Mouse (Mus musculus) C2C12 (cell line): ENCODE measurements at regions not wholly inside any gene's neighbourhood (a gene's known extent, or its start where the extent isn't known, plus 50 kb on each side); places are given as distances from the start of the nearest gene placed in this dataset.
A peak's percentile ranks its signal among the peaks of the same experiment; 100 is the strongest.

Source experiments
- H3K27me3 ChIP-seq: one replicate; pipeline ENCODE4 v1.6.1; 2011; ENCODE audit not compliant: control insufficient read depth, insufficient read depth, insufficient read length
- H3K36me3 ChIP-seq: one replicate; pipeline ENCODE4 v1.6.1; 2011; ENCODE audit not compliant: control insufficient read depth, insufficient read depth
- H3K4me3 ChIP-seq: one replicate; pipeline ENCODE4 v1.5.1; 2011; ENCODE audit warnings: mild to moderate bottlenecking, control low read depth; ENCODE audit not compliant: poor library complexity, insufficient read depth, severe bottlenecking
- H3K79me2 ChIP-seq: one replicate; pipeline ENCODE4 v1.6.1; 2011; ENCODE audit not compliant: control insufficient read depth, insufficient read depth
- H3K79me3 ChIP-seq: one replicate; pipeline ENCODE4 v1.6.1; 2011; ENCODE audit warnings: low read depth, control low read depth
- H3ac ChIP-seq: one replicate; pipeline ENCODE3; 2011; ENCODE audit warnings: low read depth; ENCODE audit not compliant: control insufficient read depth, insufficient read length
- CEBPB ChIP-seq: IDR thresholded peaks from one replicate; pipeline ENCODE4 v1.6.1; 2011; ENCODE audit warnings: low read depth, mild to moderate bottlenecking, control low read depth, moderate library complexity
- CTCF ChIP-seq: IDR thresholded peaks from one replicate; pipeline ENCODE4 v1.5.1; 2011; ENCODE audit not compliant: control insufficient read depth, insufficient read depth, insufficient read length
- FOSL1 ChIP-seq: IDR thresholded peaks from one replicate; pipeline ENCODE4 v1.8.0; 2011; ENCODE audit warnings: mild to moderate bottlenecking, low read length; ENCODE audit not compliant: poor library complexity, insufficient read depth, severe bottlenecking
- MAX ChIP-seq: IDR thresholded peaks from one replicate; pipeline ENCODE4 v1.6.1; 2011; ENCODE audit warnings: mild to moderate bottlenecking, control low read depth
- MYOD1 ChIP-seq: IDR thresholded peaks from one replicate; pipeline ENCODE4 v1.6.1; 2011; ENCODE audit warnings: low read depth; ENCODE audit not compliant: control insufficient read depth, insufficient read length
- MYOG ChIP-seq: IDR thresholded peaks from one replicate; pipeline ENCODE4 v1.6.1; 2011; ENCODE audit not compliant: control insufficient read depth, insufficient read length; ENCODE audit errors: extremely low read depth
- USF1 ChIP-seq: IDR thresholded peaks from one replicate; pipeline ENCODE4 v1.6.1; 2011; ENCODE audit warnings: low read depth, mild to moderate bottlenecking, control low read depth, moderate library complexity

DNA sequence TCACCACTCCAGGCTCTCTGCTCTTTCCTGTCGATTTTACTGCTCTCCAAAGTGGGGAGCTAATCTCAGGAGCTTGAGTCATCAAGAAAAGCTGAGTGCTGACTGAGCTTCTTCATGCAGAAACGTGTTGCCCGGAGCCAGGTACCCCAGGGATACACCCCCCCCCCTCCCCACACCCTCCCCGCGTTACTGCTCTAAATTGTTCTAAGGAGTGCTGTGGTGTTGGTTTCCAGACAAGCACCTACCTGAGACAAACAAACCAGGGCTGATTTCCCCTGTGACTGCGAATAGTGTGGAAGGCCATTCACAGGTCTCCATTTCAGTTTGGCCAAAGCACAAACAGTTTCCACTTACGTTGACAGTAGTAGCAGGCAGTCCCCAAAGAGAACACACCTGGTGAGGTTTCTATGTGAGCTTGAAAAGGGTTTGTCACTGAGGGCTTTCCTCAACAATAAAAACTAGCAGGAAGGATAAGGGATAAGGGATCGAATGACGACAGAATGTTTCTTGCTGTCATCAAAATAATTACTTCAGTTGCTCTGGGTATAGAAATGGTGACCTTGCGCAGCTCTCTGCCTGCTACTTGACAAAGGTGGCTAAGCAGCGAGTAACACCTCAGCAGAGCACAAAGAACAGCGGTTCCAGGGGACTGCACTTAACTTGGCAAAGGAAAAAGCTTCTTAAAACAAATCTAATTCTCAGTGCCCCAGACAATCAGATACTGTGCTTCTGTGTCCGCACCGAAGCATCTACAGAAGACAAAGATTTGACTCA is 1325.0 kb downstream of the Zfp704 start:
- TF ChIP-seq MAX (no peak), MYOG (no peak), MYOD1 (no peak), USF1 (no peak), FOSL1 (no peak)
- Histone ChIP-seq H3K27me3 (no peaks in the 10 kb centered on the region), H3K4me3 (no peak overlapping the region)

DNA sequence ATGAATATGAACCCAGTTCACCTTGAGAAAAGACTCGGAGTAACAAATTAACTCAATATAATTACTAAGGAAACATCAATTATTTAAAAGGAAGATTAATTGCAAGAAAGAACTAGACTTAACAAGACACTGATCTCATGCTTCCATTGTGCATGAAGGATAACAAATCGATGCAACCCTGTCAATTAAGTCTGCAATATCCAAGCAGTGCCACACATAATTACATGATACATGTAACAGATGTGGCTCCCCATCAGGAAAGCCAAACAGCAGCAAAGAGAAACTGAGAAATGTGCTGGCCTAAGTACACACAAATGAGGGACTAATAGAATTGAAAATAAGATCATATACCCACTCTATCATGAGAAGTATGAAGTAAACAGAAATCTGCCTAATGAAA is 1327.5 kb downstream of the Zfp704 start:
- H3K4me3 ChIP-seq, result no peak overlapping the region
- H3K27me3 ChIP-seq, result no peaks in the 10 kb centered on the region
- no peak overlapping the region for H3ac ChIP-seq
- no peak for TF ChIP-seq FOSL1
- no peak for TF ChIP-seq CEBPB
- TF ChIP-seq USF1, result no peak
- no peak for TF ChIP-seq MYOD1
- TF ChIP-seq MAX, result no peak
- TF ChIP-seq CTCF, result no peak
- TF ChIP-seq MYOG, result no peak
- no peaks in the 10 kb centered on the region for H3K36me3 ChIP-seq
- H3K79me3 ChIP-seq, result no peaks in the 10 kb centered on the region
- H3K79me2 ChIP-seq, result no peaks in the 10 kb centered on the region

More for the DNA sequence above, 1325.0 kb downstream of the Zfp704 start:
- H3K79me3 ChIP-seq, result no peaks in the 10 kb centered on the region
- no peaks in the 10 kb centered on the region for H3K79me2 ChIP-seq
- no peaks in the 10 kb centered on the region for H3K36me3 ChIP-seq
- no peak overlapping the region for H3ac ChIP-seq

GRCm38 (mm10) chr3:8276661-8277060 is 1333.2 kb downstream of the Zfp704 start:
- Histone ChIP-seq H3K4me3 (no peak overlapping the region), H3K79me3 (no peaks in the 10 kb centered on the region), H3K27me3 (no peaks in the 10 kb centered on the region), H3K79me2 (no peaks in the 10 kb centered on the region), H3K36me3 (no peaks in the 10 kb centered on the region), H3ac (no peak overlapping the region)
- TF ChIP-seq MAX (no peak), CEBPB (no peak), MYOD1 (no peak), FOSL1 (no peak), MYOG (no peak), USF1 (no peak), CTCF (no peak)

GRCm38 (mm10) chr3:8270935-8271298 is 1339.0 kb downstream of the Zfp704 start:
- Histone ChIP-seq H3K79me3 (no peaks in the 10 kb centered on the region), H3K36me3 (no peaks in the 10 kb centered on the region), H3K27me3 (no peaks in the 10 kb centered on the region), H3ac (no peak overlapping the region), H3K79me2 (no peaks in the 10 kb centered on the region), H3K4me3 (no peak overlapping the region)
- TF ChIP-seq USF1 (no peak), CTCF (no peak), CEBPB (no peak), FOSL1 (no peak), MYOG (no peak), MAX (no peak), MYOD1 (no peak)

DNA sequence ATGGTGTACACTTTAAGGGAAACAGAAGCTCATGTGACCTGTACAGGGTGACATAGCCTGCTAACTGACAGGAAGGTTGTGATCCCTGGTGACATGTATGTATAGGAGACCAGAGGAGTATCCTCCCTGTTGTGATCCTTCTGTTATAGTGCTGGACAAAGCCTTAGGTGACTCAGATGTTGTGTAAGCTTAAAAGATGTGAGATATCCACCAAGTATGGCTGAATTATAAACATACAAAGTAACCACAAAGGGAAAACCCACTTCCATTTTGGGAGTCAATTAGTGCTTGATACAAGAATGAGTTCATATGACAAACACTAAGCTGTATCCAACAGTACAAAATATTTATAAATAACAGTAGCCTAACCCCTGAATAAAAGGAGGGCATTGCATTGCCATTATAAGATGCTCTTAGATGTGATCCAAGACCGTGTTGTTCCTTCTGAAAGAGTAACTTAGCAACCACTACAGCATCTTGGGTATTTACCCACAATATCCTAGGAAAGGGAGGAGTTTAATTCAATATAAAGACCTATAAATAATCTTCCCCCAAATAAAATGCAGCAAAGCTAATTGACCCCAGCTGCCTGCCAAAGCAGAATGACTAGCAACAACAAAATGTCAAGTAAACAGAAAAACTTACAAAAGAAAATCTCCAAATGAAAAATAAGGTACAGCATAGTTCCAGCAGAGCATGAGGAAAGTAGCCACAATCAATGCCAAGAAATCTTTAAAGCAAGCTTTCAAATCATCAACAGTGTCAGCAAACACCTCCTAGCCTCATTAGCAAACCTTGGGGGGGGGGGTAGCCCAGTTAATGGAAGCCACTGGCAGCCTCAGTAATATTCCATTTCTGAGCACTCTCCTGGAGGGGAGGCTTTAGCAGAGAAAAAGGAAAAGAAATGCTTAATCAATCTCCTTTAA is 1339.6 kb downstream of the Zfp704 start:
- no peak overlapping the region for H3K4me3 ChIP-seq
- TF ChIP-seq USF1, result peak; percentile 41
- TF ChIP-seq FOSL1, result no peak
- TF ChIP-seq CEBPB, result peak; percentile 71

More for the DNA sequence above, 1339.6 kb downstream of the Zfp704 start:
- no peaks in the 10 kb centered on the region for H3K36me3 ChIP-seq
- H3ac ChIP-seq, result no peak overlapping the region
- no peaks in the 10 kb centered on the region for H3K79me3 ChIP-seq
- no peaks in the 10 kb centered on the region for H3K27me3 ChIP-seq
- H3K79me2 ChIP-seq, result no peaks in the 10 kb centered on the region
